Mouse (Mus musculus) heart, adult 9 months (tissue): Measurements from ENCODE around the gene Tulp2.
A peak's percentile ranks its signal among the peaks of the same experiment; 100 is the strongest.

Experiments used
- DNase-seq, 2 experiments: peaks; one replicate each; pipeline ENCODE4 v3.0.0; 2022; ENCODE audit warnings: low spot score in 2 of 2

Tulp2 gene

GRCm38 (mm10) chr7:45481374-45481927, at the start of gene Tulp2:
TSS of gene Tulp2 (plus strand) at chr7:45481877.
- DNase-seq: no peak

- no peak for DNase-seq
These were observed 47.9 kb upstream of the Tulp2 start for GRCm38 (mm10) chr7:45433835-45434202.

GRCm38 (mm10) chr7:45434203-45435015, 47.3 kb upstream of the Tulp2 start, which contains the start of gene Gys1:
TSS of gene Gys1 (plus strand) at chr7:45434844.
- DNase-seq: peak; percentile 99 to 100

- no peak for DNase-seq
These were observed 46.6 kb upstream of the Tulp2 start for GRCm38 (mm10) chr7:45435038-45435437.

GRCm38 (mm10) chr7:45436444-45436843, 45.2 kb upstream of the Tulp2 start:
- no peak for DNase-seq

GRCm38 (mm10) chr7:45437046-45437445, 44.6 kb upstream of the Tulp2 start:
- DNase-seq: no peak

- DNase-seq: no peak
These were observed 44.0 kb upstream of the Tulp2 start, which contains the start of gene Ruvbl2 for GRCm38 (mm10) chr7:45437521-45438276. TSS of gene Ruvbl2 (minus strand) at chr7:45438096.

GRCm38 (mm10) chr7:45443526-45444420, 37.9 kb upstream of the Tulp2 start:
- DNase-seq: no peak

- no peak for DNase-seq
These were observed 35.1 kb upstream of the Tulp2 start for GRCm38 (mm10) chr7:45446589-45446988.

- no peak for DNase-seq
These were observed 34.2 kb upstream of the Tulp2 start for GRCm38 (mm10) chr7:45447325-45447990.

- no peak for DNase-seq
These were observed 31.7 kb upstream of the Tulp2 start for GRCm38 (mm10) chr7:45449974-45450373.

- DNase-seq: peak; percentile 74 to 76
These were observed 30.2 kb upstream of the Tulp2 start for GRCm38 (mm10) chr7:45451344-45451982.

GRCm38 (mm10) chr7:45454971-45455370, 26.7 kb upstream of the Tulp2 start:
- no peak for DNase-seq

- DNase-seq: no peak
These were observed 25.6 kb upstream of the Tulp2 start for GRCm38 (mm10) chr7:45455932-45456696.

GRCm38 (mm10) chr7:45456721-45457203, 24.9 kb upstream of the Tulp2 start:
- DNase-seq: no peak

GRCm38 (mm10) chr7:45457204-45458060, 24.2 kb upstream of the Tulp2 start:
- peak; percentile 52 to 77 for DNase-seq

GRCm38 (mm10) chr7:45458748-45459563, 22.7 kb upstream of the Tulp2 start:
- peak; percentile 81 to 86 for DNase-seq
